Mouse (Mus musculus) naive thymus-derived CD4-positive, alpha-beta T cell, adult 2 months (primary cell): ENCODE measurements around the gene Olfr1042.
"Not testable (repeated sequence)": the region's sequence is repeated elsewhere in the genome, so short reads cannot be mapped to it uniquely, and the experiment has no call there.

Source experiments
- DNase-seq: peaks from one replicate; pipeline ENCODE4 v3.0.0-alpha.2; 2011; ENCODE audit warnings: low read depth

The Olfr1042 gene

GRCm38 (mm10) chr2:86161738-86162137 lies at the start of gene Olfr1042:
TSS of gene Olfr1042 (minus strand) at chr2:86161838.
- DNase-seq, result no peak

GRCm38 (mm10) chr2:86202909-86203308 lies 41.3 kb upstream of the Olfr1042 start, which contains the start of gene Olfr1045:
TSS of gene Olfr1045 (minus strand) at chr2:86203009.
- no peak for DNase-seq

DNA sequence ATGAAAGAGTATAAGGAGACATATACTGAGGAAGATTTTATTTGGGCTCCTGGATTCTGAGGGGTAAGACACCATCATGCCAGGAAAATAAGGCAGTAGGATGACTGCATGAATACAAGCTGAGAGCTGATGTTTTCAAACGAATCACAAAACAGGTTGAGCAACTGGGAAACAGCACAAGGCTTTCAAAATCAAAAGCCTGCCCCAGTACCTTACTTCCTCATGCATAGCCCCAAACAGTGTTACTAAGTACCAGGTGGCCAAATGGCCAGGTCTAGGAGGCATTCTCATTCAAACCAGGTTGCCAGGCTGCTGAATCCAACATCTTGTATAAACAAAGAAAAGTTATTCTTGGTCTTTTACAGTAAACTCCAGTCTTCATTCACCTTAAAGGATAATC lies 34.2 kb upstream of the Olfr1042 start:
- no peak for DNase-seq

DNA sequence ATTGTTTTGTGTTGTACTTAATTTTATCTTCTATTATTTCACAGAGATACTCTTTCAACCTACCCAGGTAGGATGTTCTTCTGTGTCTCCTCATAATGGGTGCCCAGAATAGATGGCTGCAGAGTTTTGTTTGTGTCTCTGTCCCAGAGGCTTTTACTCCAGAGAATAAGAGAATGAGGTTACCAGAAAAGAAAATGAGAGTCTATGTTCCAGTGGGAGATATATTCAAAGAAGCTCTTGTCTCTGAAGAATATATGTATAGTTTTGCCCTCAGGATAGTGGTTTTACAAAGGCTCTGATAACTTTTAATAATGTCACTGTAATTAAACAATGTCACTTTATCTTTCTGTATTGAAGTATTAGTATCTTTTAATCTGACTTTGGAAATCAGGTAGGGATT lies 23.9 kb upstream of the Olfr1042 start, which contains the start of gene Olfr52:
Olfr52 (minus strand) TSS at position 101 of the 400 bp plus-strand sequence.
- DNase-seq, result no peak

- DNase-seq, result no peak
These were observed 18.3 kb upstream of the Olfr1042 start for GRCm38 (mm10) chr2:86179950-86180349.

DNA sequence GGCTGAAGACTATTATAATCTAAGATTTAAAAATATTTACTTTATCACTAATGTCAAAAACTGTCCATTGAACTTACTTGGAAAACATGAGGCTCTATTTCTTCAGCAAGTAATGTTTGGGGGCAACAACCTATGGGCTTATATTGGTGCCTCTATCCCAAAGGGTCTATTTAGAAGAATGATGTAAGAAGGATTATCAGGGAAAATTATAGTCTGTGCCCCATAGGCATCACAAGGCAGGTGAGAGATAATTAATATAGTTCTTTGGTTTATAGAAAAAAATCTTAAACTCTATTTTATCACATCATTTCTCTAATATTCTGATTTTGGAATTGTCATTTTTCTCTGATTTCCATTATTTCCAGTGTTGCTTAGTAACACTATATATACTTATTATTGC lies 16.1 kb upstream of the Olfr1042 start, which contains the start of gene Olfr1044:
Olfr1044 (minus strand) TSS at position 101 of the 400 bp plus-strand sequence.
- DNase-seq, result no peak

GRCm38 (mm10) chr2:86175422-86175821 lies 13.8 kb upstream of the Olfr1042 start:
- DNase-seq, result not testable (repeated sequence)

DNA sequence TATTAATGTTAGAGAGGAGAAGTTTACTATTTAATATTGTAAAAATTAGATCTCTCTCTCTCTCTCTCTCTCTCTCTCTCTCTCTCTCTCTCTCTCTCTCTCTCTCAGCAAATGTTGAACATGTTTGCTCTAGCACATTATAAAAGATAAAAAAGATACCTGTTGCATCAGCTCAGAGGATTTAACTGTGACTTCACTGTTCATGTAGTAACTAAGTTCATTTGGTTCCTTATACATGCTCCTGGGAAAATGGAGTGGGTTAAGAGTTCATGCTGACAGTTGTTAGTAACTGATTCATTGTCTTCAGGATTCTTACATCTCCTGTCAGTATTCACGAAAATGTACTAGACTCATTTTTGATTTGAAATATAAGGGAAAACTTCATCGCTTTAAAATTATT lies 5.8 kb upstream of the Olfr1042 start, which contains the start of gene Olfr1043:
Olfr1043 (minus strand) TSS at position 101 of the 400 bp plus-strand sequence.
- DNase-seq, result no peak

- DNase-seq, result no peak
These were observed 15.0 kb downstream of the Olfr1042 start, which contains the start of gene Olfr1040 for GRCm38 (mm10) chr2:86146632-86147031. TSS of gene Olfr1040 (minus strand) at chr2:86146732.

- no peak for DNase-seq
These were observed 25.8 kb downstream of the Olfr1042 start, which contains the start of gene Olfr1039 for GRCm38 (mm10) chr2:86135828-86136227. TSS of gene Olfr1039 (minus strand) at chr2:86135928.
